Mouse (Mus musculus): ENCODE measurements around the gene Adora1. TPM values are rescaled to one million over a fixed set of nuclear protein-coding genes. Genes with fewer than 3 reads are reported as not detected.

The Adora1 gene
- polyA plus RNA-seq, 1 experiment from 2014 or later = 9.3 TPM

- 0 out of 2 replicates have a peak overlapping the region, but pooled peaks have one; percentile 10 for H3K27ac ChIP-seq (ENCODE audit: poor library complexity, severe bottlenecking)
- H3K4me3 ChIP-seq = no peak overlapping the region
- H3K27me3 ChIP-seq (replicated peaks) = 0 out of 2 replicates have a peak, but pooled peaks cover 3% of the 10 kb centered on the region
- no peak overlapping the region; the same call in 1 of the 2 replicates for H3K4me2 ChIP-seq
- no peak overlapping the region for H3K9ac ChIP-seq
- peak; percentile 69; the same call in 1 of the 2 replicates for ATAC-seq (ENCODE audit: insufficient number of reproducible peaks, low FRiP score)
- 38% methylated on average over 14 of the region's 14 CpGs for WGBS
- H3K9me3 ChIP-seq (replicated peaks) = no peaks in the 10 kb centered on the region
- H3K4me1 ChIP-seq (replicated peaks) = peaks cover 15% of the 10 kb centered on the region
- no peaks in the 10 kb centered on the region for H3K36me3 ChIP-seq
These were observed 67.6 kb downstream of the Adora1 start for GRCm38 (mm10) chr1:134167416-134168305.

GRCm38 (mm10) chr1:134166547-134166946, 68.7 kb downstream of the Adora1 start:
- WGBS = 95% methylated on average over 3 of the region's 3 CpGs
- 0 out of 2 replicates have a peak, but pooled peaks cover 3% of the 10 kb centered on the region for H3K27me3 ChIP-seq (replicated peaks)
- H3K9me3 ChIP-seq (replicated peaks) = no peaks in the 10 kb centered on the region
- H3K4me1 ChIP-seq (replicated peaks) = peaks cover 15% of the 10 kb centered on the region
- H3K4me3 ChIP-seq = no peak overlapping the region
- no peak for ATAC-seq (ENCODE audit: insufficient number of reproducible peaks, low FRiP score)
- no peak overlapping the region for H3K27ac ChIP-seq (ENCODE audit: poor library complexity, severe bottlenecking)
- no peaks in the 10 kb centered on the region for H3K36me3 ChIP-seq
- H3K4me2 ChIP-seq = no peak overlapping the region
- no peak overlapping the region for H3K9ac ChIP-seq

GRCm38 (mm10) chr1:134164454-134164853, 70.8 kb downstream of the Adora1 start:
- Histone ChIP-seq H3K36me3 (no peaks in the 10 kb centered on the region), H3K9ac (no peak overlapping the region), H3K27ac (ENCODE audit: poor library complexity, severe bottlenecking) (no peak overlapping the region), H3K9me3 (replicated peaks) (no peaks in the 10 kb centered on the region), H3K4me2 (no peak overlapping the region), H3K27me3 (replicated peaks) (0 out of 2 replicates have a peak, but pooled peaks cover 3% of the 10 kb centered on the region), H3K4me3 (no peak overlapping the region), H3K4me1 (replicated peaks) (peaks cover 15% of the 10 kb centered on the region)
- WGBS = 65% methylated on average over 4 of the region's 4 CpGs
- ATAC-seq (ENCODE audit: insufficient number of reproducible peaks, low FRiP score) = no peak

GRCm38 (mm10) chr1:134163476-134163875, 71.8 kb downstream of the Adora1 start:
- no peak for ATAC-seq (ENCODE audit: insufficient number of reproducible peaks, low FRiP score)
- H3K4me2 ChIP-seq = no peak overlapping the region
- 86% methylated on average over 7 of the region's 7 CpGs for WGBS
- no peak overlapping the region for H3K27ac ChIP-seq (ENCODE audit: poor library complexity, severe bottlenecking)
- H3K9me3 ChIP-seq (replicated peaks) = no peaks in the 10 kb centered on the region
- no peak overlapping the region for H3K9ac ChIP-seq
- peaks cover 12% of the 10 kb centered on the region for H3K4me1 ChIP-seq (replicated peaks)
- H3K36me3 ChIP-seq = no peaks in the 10 kb centered on the region
- no peak overlapping the region for H3K4me3 ChIP-seq
- H3K27me3 ChIP-seq (replicated peaks) = 0 out of 2 replicates have a peak, but pooled peaks cover 3% of the 10 kb centered on the region

- 85% methylated on average over 6 of the region's 6 CpGs for WGBS
These were observed 72.6 kb downstream of the Adora1 start for GRCm38 (mm10) chr1:134162510-134163225.

GRCm38 (mm10) chr1:134161399-134161798, 73.8 kb downstream of the Adora1 start:
- WGBS = 72% methylated on average over 6 of the region's 6 CpGs
- Histone ChIP-seq H3K9me3 (replicated peaks) (no peaks in the 10 kb centered on the region), H3K36me3 (no peaks in the 10 kb centered on the region), H3K9ac (no peak overlapping the region), H3K27ac (ENCODE audit: poor library complexity, severe bottlenecking) (no peak overlapping the region), H3K27me3 (replicated peaks) (0 out of 2 replicates have a peak, but pooled peaks cover 3% of the 10 kb centered on the region), H3K4me1 (replicated peaks) (no peaks in the 10 kb centered on the region), H3K4me3 (no peak overlapping the region), H3K4me2 (no peak overlapping the region)
- no peak for ATAC-seq (ENCODE audit: insufficient number of reproducible peaks, low FRiP score)

More at GRCm38 (mm10) chr1:134162510-134163225, 72.6 kb downstream of the Adora1 start:
- Histone ChIP-seq H3K27ac (ENCODE audit: poor library complexity, severe bottlenecking) (no peak overlapping the region), H3K27me3 (replicated peaks) (0 out of 2 replicates have a peak, but pooled peaks cover 3% of the 10 kb centered on the region), H3K36me3 (no peaks in the 10 kb centered on the region), H3K4me3 (no peak overlapping the region), H3K4me2 (no peak overlapping the region), H3K9me3 (replicated peaks) (no peaks in the 10 kb centered on the region), H3K4me1 (replicated peaks) (peaks cover 4% of the 10 kb centered on the region; the same call in 1 of the 2 replicates), H3K9ac (no peak overlapping the region)
- ATAC-seq (ENCODE audit: insufficient number of reproducible peaks, low FRiP score) = no peak

- Histone ChIP-seq H3K27me3 (replicated peaks) (0 out of 2 replicates have a peak, but pooled peaks cover 2% of the 10 kb centered on the region), H3K4me2 (no peak overlapping the region), H3K9me3 (replicated peaks) (no peaks in the 10 kb centered on the region), H3K27ac (ENCODE audit: poor library complexity, severe bottlenecking) (no peak overlapping the region), H3K9ac (no peak overlapping the region), H3K4me3 (no peak overlapping the region), H3K36me3 (no peaks in the 10 kb centered on the region), H3K4me1 (replicated peaks) (no peaks in the 10 kb centered on the region)
- no peak for ATAC-seq (ENCODE audit: insufficient number of reproducible peaks, low FRiP score)
- 90% methylated on average over 3 of the region's 3 CpGs for WGBS
These were observed 74.8 kb downstream of the Adora1 start for GRCm38 (mm10) chr1:134160404-134160803.

- no peak for ATAC-seq (ENCODE audit: insufficient number of reproducible peaks, low FRiP score)
- Histone ChIP-seq H3K4me2 (no peak overlapping the region), H3K36me3 (no peaks in the 10 kb centered on the region), H3K27me3 (replicated peaks) (peaks cover 8% of the 10 kb centered on the region; the same call in 1 of the 2 replicates), H3K9me3 (replicated peaks) (peaks cover 5% of the 10 kb centered on the region; the same call in 1 of the 2 replicates), H3K27ac (ENCODE audit: poor library complexity, severe bottlenecking) (no peak overlapping the region), H3K4me1 (replicated peaks) (peaks cover 13% of the 10 kb centered on the region), H3K4me3 (no peak overlapping the region), H3K9ac (no peak overlapping the region)
- 58% methylated on average over 3 of the region's 3 CpGs for WGBS
These were observed 80.6 kb downstream of the Adora1 start for GRCm38 (mm10) chr1:134154655-134155054.

GRCm38 (mm10) chr1:134154121-134154520, 81.1 kb downstream of the Adora1 start:
- no peak overlapping the region for H3K4me2 ChIP-seq
- peaks cover 17% of the 10 kb centered on the region for H3K4me1 ChIP-seq (replicated peaks)
- no peak overlapping the region for H3K27ac ChIP-seq (ENCODE audit: poor library complexity, severe bottlenecking)
- H3K4me3 ChIP-seq = no peak overlapping the region
- no peaks in the 10 kb centered on the region for H3K36me3 ChIP-seq
- 86% methylated on average over 3 of the region's 3 CpGs for WGBS
- peaks cover 8% of the 10 kb centered on the region; the same call in 1 of the 2 replicates for H3K27me3 ChIP-seq (replicated peaks)
- no peak overlapping the region for H3K9ac ChIP-seq
- peaks cover 5% of the 10 kb centered on the region; the same call in 1 of the 2 replicates for H3K9me3 ChIP-seq (replicated peaks)
- no peak for ATAC-seq (ENCODE audit: insufficient number of reproducible peaks, low FRiP score)

- H3K9me3 ChIP-seq (replicated peaks) = peaks cover 5% of the 10 kb centered on the region; the same call in 1 of the 2 replicates
- H3K27me3 ChIP-seq (replicated peaks) = peaks cover 8% of the 10 kb centered on the region; the same call in 1 of the 2 replicates
- ATAC-seq (ENCODE audit: insufficient number of reproducible peaks, low FRiP score) = no peak
- H3K27ac ChIP-seq (ENCODE audit: poor library complexity, severe bottlenecking) = no peak overlapping the region
- 38% methylated on average over 21 of the region's 21 CpGs for WGBS
- H3K4me3 ChIP-seq = no peak overlapping the region
- H3K4me2 ChIP-seq = no peak overlapping the region
- no peaks in the 10 kb centered on the region for H3K36me3 ChIP-seq
- peaks cover 17% of the 10 kb centered on the region for H3K4me1 ChIP-seq (replicated peaks)
- peak overlapping the region; percentile 29; the same call in 1 of the 2 replicates for H3K9ac ChIP-seq
These were observed 82.3 kb downstream of the Adora1 start for GRCm38 (mm10) chr1:134152626-134153590.

Measured in heart, embryonic 12.5 days (tissue).